Mouse (Mus musculus) midbrain, postnatal 0 days (tissue): ENCODE results near the gene Mas1. TPM values are rescaled to one million over a fixed set of nuclear protein-coding genes. Genes with fewer than 3 reads are reported as not detected.
A peak's percentile ranks its signal among the peaks of the same experiment; 100 is the strongest.

Experiments
- ATAC-seq: fragments of 200-750 bp; cut with Nextera tagmentation; 2 replicates; pipeline ENCODE4 v1.8.0; 2017; ENCODE audit warnings: moderate number of reproducible peaks, mild to moderate bottlenecking, moderate TSS enrichment, moderate library complexity; ENCODE audit not compliant: low FRiP score
- DNase-seq: peaks from one replicate; pipeline ENCODE4 v3.0.0-alpha.2; 2015; ENCODE audit warnings: low spot score
- H3K27ac ChIP-seq: fragments of 300-500 bp; sonication (generic); 2 replicates; pipeline ENCODE4 v1.5.1; 2014; ENCODE audit warnings: low read depth, mild to moderate bottlenecking, low read length, mixed read lengths
- H3K27me3 ChIP-seq: fragments of 300-500 bp; sonication (generic); 2 replicates; pipeline ENCODE4 v1.6.1; 2014; ENCODE audit warnings: low read length, control low read depth, mixed read lengths; ENCODE audit not compliant: insufficient read depth
- H3K36me3 ChIP-seq: fragments of 300-500 bp; sonication (generic); 2 replicates; pipeline ENCODE4 v1.6.1; 2014; ENCODE audit warnings: low read length, control low read depth, mixed read lengths; ENCODE audit not compliant: insufficient read depth
- H3K4me1 ChIP-seq: fragments of 300-500 bp; sonication (generic); 2 replicates; pipeline ENCODE4 v1.6.1; 2014; ENCODE audit warnings: mild to moderate bottlenecking, control low read depth, antibody characterized with exemption, low read length, mixed read lengths; ENCODE audit not compliant: insufficient read depth
- H3K4me2 ChIP-seq: fragments of 300-500 bp; sonication (generic); 2 replicates; pipeline ENCODE4 v1.6.1; 2014; ENCODE audit warnings: low read depth, mild to moderate bottlenecking, low read length, mixed read lengths; ENCODE audit not compliant: poor library complexity, severe bottlenecking
- H3K4me3 ChIP-seq: fragments of 300-500 bp; sonication (generic); 2 replicates; pipeline ENCODE4 v1.5.1; 2014; ENCODE audit warnings: low read depth, mild to moderate bottlenecking, low read length, moderate library complexity
- H3K9ac ChIP-seq: fragments of 300-500 bp; sonication (generic); replicated peaks from 2 replicates; pipeline ENCODE4 v1.6.1; 2014; ENCODE audit warnings: mild to moderate bottlenecking, low read length, moderate library complexity, mixed read lengths; ENCODE audit not compliant: poor library complexity, severe bottlenecking
- H3K9me3 ChIP-seq: fragments of 300-500 bp; sonication (generic); 2 replicates; pipeline ENCODE4 v1.6.1; 2016; ENCODE audit warnings: low read length, control low read depth
- CTCF ChIP-seq: IDR thresholded peaks from 2 replicates; pipeline ENCODE4 v1.5.1; 2016; ENCODE audit warnings: antibody characterized with exemption, mild to moderate bottlenecking
- WGBS: fragments of 180-500 bp; shearing (Covaris S2); extraction: QIAGEN DNeasy Blood & Tissue Kit; methylation state at CpG from one replicate; pipeline ENCODE4 v1.1.7; 2014; 5-methylcytosine and 5-hydroxymethylcytosine counted together
- polyA plus RNA-seq: library from polyadenylated mRNA; unstranded; fragments of >200 nt; fragmentation: Nextera tagmentation; extraction: Ambion mirVana; gene quantifications from 2 replicates; pipeline ENCODE4 v1.2.1, GENCODE M21; 2015
- total RNA-seq: library from RNA; depleted of rRNA; stranded (reverse); fragments of >200 nt; gene quantifications from 2 replicates; pipeline ENCODE4 v1.2.3, GENCODE M21; 2014

The Mas1 gene
- total and polyA plus RNA-seq, 2 experiments from 2014 or later, result 0.27 TPM; not detected in 1

DNA sequence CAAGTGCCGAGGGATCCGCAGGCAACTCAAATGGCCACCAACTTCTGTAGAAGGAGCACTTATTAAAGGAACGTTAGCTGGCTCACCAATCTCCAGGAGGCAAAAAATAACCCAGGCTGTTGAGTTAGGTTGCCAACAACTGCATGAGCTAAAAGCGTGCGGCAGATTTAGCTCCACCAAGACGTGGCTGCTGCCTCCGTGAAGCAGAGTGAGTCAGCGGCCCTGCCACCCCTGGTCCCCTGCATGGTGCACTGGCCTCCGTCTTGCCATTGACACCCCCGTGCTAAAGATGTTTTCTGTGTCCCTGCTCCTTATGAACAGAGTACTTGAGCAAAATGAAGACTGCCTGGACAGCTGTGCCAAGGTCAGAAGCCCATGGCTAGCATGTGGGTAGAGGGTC, 1.1 kb downstream of the Mas1 start:
- H3K36me3 ChIP-seq, result no peaks in the 10 kb centered on the region
- ATAC-seq (no peak), DNase-seq (no peak)
- 87% methylated on average over 10 of the region's 10 CpGs for WGBS
- no peaks in the 10 kb centered on the region for H3K27me3 ChIP-seq
- H3K4me2 ChIP-seq, result no peak overlapping the region
- no peaks in the 10 kb centered on the region for H3K9me3 ChIP-seq
- H3K4me3 ChIP-seq, result no peak overlapping the region
- no peak for TF ChIP-seq CTCF
- H3K9ac ChIP-seq, result no peak overlapping the region
- no peak overlapping the region for H3K27ac ChIP-seq
- H3K4me1 ChIP-seq, result no peaks in the 10 kb centered on the region

DNA sequence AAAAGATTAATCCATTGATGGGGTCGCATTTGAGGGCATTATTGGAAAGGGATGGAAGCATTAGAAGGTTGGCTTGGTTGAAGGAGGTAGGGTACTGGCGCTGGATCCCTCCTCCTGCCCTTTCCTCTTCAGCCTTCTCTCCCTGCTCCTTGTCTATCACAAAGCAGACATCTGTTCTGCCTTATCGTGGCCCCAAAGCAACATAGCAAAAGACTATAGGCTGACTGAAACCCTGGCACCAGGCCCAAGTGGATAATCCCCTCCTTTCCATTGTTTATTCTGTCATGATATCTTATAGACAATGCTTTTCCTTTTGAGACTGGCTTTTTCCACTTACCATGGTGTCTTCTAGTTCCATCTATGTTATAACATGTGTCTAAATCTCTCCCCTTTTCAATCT, 2.5 kb downstream of the Mas1 start:
- whole genome bisulfite sequencing, result 40% methylated on average over 3 of the region's 3 CpGs
- no peak for ATAC-seq
- no peaks in the 10 kb centered on the region for H3K9me3 ChIP-seq

DNA sequence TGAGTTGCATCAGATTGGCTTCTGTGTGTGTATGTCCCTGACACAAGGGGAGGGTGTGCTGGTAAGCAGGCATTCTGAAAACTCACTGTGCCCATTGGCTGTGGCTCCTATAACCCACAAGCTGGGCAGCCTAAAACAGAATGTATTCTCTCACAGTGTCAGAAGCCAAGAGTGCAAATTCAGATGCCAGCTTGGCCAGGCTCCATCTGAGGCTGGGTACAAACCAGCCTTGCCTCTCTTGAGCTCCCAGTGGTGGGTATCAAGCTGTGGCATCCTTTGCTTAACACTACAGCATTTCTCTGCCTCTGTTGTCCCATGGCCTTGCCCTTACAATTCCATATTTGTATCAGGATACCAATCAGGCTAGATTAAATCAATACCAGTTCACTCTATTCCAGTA, 3.8 kb downstream of the Mas1 start:
- H3K4me2 ChIP-seq, result no peak overlapping the region
- H3K9me3 ChIP-seq, result no peaks in the 10 kb centered on the region
- no peaks in the 10 kb centered on the region for H3K4me1 ChIP-seq
- TF ChIP-seq CTCF, result no peak
- H3K9ac ChIP-seq, result no peak overlapping the region
- no peak for ATAC-seq
- no peak for DNase-seq
- no peaks in the 10 kb centered on the region for H3K36me3 ChIP-seq
- no peak overlapping the region for H3K4me3 ChIP-seq
- H3K27ac ChIP-seq, result no peak overlapping the region
- H3K27me3 ChIP-seq, result no peaks in the 10 kb centered on the region

More for the DNA sequence above, 2.5 kb downstream of the Mas1 start:
- Histone ChIP-seq H3K4me2 (no peak overlapping the region), H3K27ac (no peak overlapping the region), H3K36me3 (no peaks in the 10 kb centered on the region), H3K9ac (no peak overlapping the region), H3K27me3 (no peaks in the 10 kb centered on the region), H3K4me3 (no peak overlapping the region), H3K4me1 (no peaks in the 10 kb centered on the region)
- no peak for DNase-seq
- no peak for TF ChIP-seq CTCF

DNA sequence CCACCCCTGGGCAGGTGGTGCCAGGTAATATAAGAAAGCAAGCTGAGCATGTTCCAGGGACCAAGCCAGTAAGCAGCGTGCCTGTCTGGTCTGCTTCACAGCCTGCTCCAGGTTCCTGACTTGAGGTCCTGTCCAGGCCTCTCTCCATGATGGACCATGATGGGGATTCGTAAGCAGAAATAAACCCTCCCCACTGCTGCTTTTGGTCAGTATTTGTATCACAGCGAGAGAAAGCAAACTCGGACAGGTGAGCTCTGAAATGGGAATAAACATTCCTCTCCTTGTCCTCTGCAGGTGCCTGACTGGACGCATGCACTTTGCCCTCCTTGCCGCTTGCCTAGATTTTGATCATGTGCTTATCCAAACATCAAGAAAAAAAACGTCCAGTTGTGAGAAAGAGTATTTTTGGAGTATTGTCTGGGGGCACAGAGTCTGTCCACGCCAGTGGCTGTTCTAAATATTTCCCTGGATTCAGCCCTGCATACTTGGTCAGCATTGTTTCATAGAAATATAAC, 8.9 kb downstream of the Mas1 start:
- no peak overlapping the region for H3K4me2 ChIP-seq
- H3K4me3 ChIP-seq, result no peak overlapping the region
- DNase-seq (no peak), ATAC-seq (no peak)
- 81% methylated on average over 8 of the region's 8 CpGs for WGBS
- H3K27me3 ChIP-seq, result no peaks in the 10 kb centered on the region
- no peaks in the 10 kb centered on the region for H3K9me3 ChIP-seq
- no peak overlapping the region for H3K27ac ChIP-seq
- no peaks in the 10 kb centered on the region for H3K36me3 ChIP-seq
- TF ChIP-seq CTCF, result no peak
- no peak overlapping the region for H3K9ac ChIP-seq
- H3K4me1 ChIP-seq, result no peaks in the 10 kb centered on the region

DNA sequence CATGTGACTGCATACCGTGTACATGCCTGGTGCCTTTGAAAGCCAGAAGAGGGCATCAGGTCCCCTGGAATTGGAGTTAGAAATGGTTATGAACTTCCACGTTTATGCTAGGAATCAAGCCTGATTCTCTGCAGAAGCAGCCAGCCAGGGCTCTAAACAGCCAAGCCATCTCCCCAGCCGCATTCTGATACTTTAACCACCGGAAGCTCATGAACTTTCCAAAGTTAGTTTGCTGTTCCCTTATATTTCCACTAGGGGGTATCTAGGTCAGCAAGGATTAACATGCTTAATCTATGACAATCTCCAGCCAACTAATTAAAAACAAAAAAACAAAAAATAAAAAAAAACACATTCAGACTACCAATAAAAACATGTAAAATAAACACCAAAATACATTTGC, 9.9 kb downstream of the Mas1 start:
- no peak overlapping the region for H3K4me3 ChIP-seq
- ATAC-seq (no peak), DNase-seq (peak; percentile 11)
- H3K9me3 ChIP-seq, result no peaks in the 10 kb centered on the region
- no peaks in the 10 kb centered on the region for H3K4me1 ChIP-seq
- no peak overlapping the region for H3K27ac ChIP-seq
- H3K9ac ChIP-seq, result no peak overlapping the region
- H3K27me3 ChIP-seq, result no peaks in the 10 kb centered on the region
- 41% methylated on average over 4 of the region's 4 CpGs for WGBS
- H3K4me2 ChIP-seq, result no peak overlapping the region
- H3K36me3 ChIP-seq, result no peaks in the 10 kb centered on the region
- TF ChIP-seq CTCF, result peak; percentile 55

DNA sequence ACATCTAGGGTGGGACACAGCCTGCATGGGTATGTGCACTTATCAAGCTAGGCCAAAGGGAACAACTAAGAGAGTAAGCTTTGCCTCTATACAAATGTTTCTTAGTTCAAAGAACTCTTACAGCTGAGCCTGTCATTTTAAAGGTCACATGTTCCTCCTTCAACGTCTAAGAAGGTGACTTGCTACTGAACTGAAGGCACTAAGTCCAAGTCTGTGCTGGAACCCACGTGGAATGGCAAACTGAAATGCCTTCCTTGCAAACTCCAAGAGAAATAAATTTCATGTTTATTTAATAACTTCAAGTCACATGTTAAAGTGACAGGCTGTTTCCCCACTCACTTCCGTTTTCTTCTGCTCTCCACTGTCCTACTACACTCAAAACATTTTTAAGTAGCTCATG, 10.5 kb downstream of the Mas1 start:
- H3K27me3 ChIP-seq, result no peaks in the 10 kb centered on the region
- DNase-seq, result no peak
- no peak for ATAC-seq
- H3K27ac ChIP-seq, result no peak overlapping the region
- no peak overlapping the region for H3K9ac ChIP-seq
- H3K4me1 ChIP-seq, result no peaks in the 10 kb centered on the region
- 57% methylated on average over 3 of the region's 3 CpGs for WGBS
- H3K9me3 ChIP-seq, result no peaks in the 10 kb centered on the region
- no peaks in the 10 kb centered on the region for H3K36me3 ChIP-seq
- no peak overlapping the region for H3K4me3 ChIP-seq
- TF ChIP-seq CTCF, result no peak
- H3K4me2 ChIP-seq, result no peak overlapping the region
